Mouse (Mus musculus) lung, embryonic 14.5 days (tissue): ENCODE data around the gene Myo1d. TPM values are rescaled to one million over a fixed set of nuclear protein-coding genes. Genes with fewer than 3 reads are reported as not detected.

Source experiments
- ATAC-seq: fragments of 200-750 bp; cut with Nextera tagmentation; 2 replicates; pipeline ENCODE4 v1.8.0; 2017; ENCODE audit warnings: mild to moderate bottlenecking, moderate TSS enrichment, moderate library complexity; ENCODE audit not compliant: insufficient read depth
- DNase-seq: peaks from one replicate; pipeline ENCODE4 v3.0.0-alpha.2; 2015
- H3K27ac ChIP-seq: fragments of 300-500 bp; sonication (generic); 2 replicates; pipeline ENCODE4 v1.5.1; 2014; ENCODE audit warnings: low read depth, mild to moderate bottlenecking, moderate library complexity
- H3K27me3 ChIP-seq: fragments of 300-500 bp; sonication (generic); 2 replicates; pipeline ENCODE4 v1.6.1; 2014; ENCODE audit warnings: low read length, control low read depth; ENCODE audit not compliant: insufficient read depth
- H3K36me3 ChIP-seq: fragments of 300-500 bp; sonication (generic); 2 replicates; pipeline ENCODE4 v1.6.1; 2014; ENCODE audit warnings: control low read depth; ENCODE audit not compliant: insufficient read depth
- H3K4me1 ChIP-seq: fragments of 300-500 bp; sonication (generic); 2 replicates; pipeline ENCODE4 v1.6.1; 2014; ENCODE audit warnings: antibody characterized with exemption, control low read depth; ENCODE audit not compliant: insufficient read depth
- H3K4me2 ChIP-seq: fragments of 300-500 bp; sonication (generic); 2 replicates; pipeline ENCODE4 v1.6.1; 2014; ENCODE audit warnings: mild to moderate bottlenecking
- H3K4me3 ChIP-seq: fragments of 300-500 bp; sonication (generic); 2 replicates; pipeline ENCODE4 v1.5.1; 2014; ENCODE audit warnings: low read depth, low read length
- H3K9ac ChIP-seq: fragments of 300-500 bp; sonication (generic); 2 replicates; pipeline ENCODE4 v1.6.1; 2014
- H3K9me3 ChIP-seq: fragments of 300-500 bp; sonication (generic); 2 replicates; pipeline ENCODE4 v1.6.1; 2016; ENCODE audit warnings: low read depth, low read length, control low read depth
- CTCF ChIP-seq: IDR thresholded peaks from 2 replicates; pipeline ENCODE4 v1.5.1; 2016; ENCODE audit warnings: antibody characterized with exemption, low read depth
- WGBS: fragments of 180-500 bp; shearing (Covaris S2); extraction: QIAGEN DNeasy Blood & Tissue Kit; methylation state at CpG from one replicate; pipeline ENCODE4 v1.1.7; 2014; 5-methylcytosine and 5-hydroxymethylcytosine counted together
- polyA plus RNA-seq: library from polyadenylated mRNA; unstranded; fragments of >200 nt; fragmentation: Nextera tagmentation; extraction: Ambion mirVana; gene quantifications from 2 replicates; pipeline ENCODE4 v1.2.1, GENCODE M21; 2014

Gene Myo1d
- polyA plus RNA-seq, 1 experiment from 2014 or later = 16.1 TPM

DNA sequence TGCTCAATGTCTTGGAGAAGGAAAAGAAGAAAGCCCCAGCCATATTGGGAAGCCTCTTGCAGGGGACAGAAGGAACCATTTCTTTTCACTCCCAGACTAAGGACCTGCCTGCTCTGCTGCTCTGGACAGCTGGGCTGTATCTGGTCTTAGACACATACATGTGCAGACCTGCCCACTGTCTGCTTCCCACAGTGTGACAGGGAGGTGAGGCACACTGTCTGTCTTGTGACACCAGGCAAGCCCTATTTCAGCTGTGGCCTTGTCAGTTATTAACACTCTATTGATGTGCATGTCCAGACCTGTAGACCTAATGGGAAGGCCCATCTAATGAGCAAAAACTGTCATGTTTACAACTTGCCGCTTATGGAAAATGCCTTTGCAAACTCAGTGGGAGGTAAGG is 264.5 kb downstream of the Myo1d start:
- no peak for DNase-seq
- Histone ChIP-seq H3K36me3 (no peaks in the 10 kb centered on the region), H3K9ac (no peak overlapping the region), H3K27ac (no peak overlapping the region), H3K9me3 (no peaks in the 10 kb centered on the region), H3K4me1 (peaks cover 3% of the 10 kb centered on the region; the same call in 1 of the 2 replicates), H3K4me2 (no peak overlapping the region), H3K4me3 (no peak overlapping the region), H3K27me3 (no peaks in the 10 kb centered on the region)
- 23% methylated on average over 1 of the region's 1 CpGs for WGBS
- no peak for ATAC-seq
- no peak for TF ChIP-seq CTCF

- H3K4me1 ChIP-seq = peaks cover 4% of the 10 kb centered on the region; the same call in 1 of the 2 replicates
- DNase-seq = peak; percentile 34
These were observed 266.0 kb downstream of the Myo1d start for GRCm38 (mm10) chr11:80513796-80514195.

DNA sequence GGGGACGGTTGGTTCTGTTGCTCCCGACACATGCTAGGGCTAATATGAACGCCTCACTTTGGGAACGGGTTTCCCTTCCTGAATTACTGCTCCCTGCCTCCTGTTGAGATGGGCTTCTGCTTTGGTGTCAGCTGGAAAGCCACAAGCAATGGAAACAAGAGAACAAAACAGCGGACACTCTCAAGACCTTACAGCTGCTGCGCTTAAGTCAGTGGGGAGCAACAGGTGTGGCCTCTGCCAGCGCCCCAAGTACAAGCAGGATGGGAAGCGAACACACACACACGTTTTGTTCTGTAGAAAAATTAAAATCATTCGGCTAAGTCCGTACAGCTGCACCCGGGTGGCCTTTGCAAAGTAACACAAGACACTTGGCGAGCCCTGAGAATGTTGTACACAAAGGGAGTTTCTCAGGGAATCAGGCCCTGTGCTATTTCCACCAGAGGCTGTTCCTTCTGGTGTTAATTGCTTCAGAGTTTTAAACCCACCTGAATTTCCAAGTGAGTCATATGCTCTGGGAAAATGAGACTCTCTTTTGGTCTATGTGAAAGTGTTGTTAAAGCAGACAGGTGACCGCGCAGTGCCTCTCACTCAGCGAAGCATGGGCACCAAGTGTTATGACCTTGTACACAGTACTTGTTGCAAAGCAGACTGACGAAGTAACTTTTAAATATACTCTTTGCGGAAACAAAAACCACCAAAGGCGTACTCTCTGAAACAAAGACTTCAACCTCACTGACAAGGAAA is 267.3 kb downstream of the Myo1d start:
- no peak for TF ChIP-seq CTCF
- WGBS = 75% methylated on average over 19 of the region's 19 CpGs

More at GRCm38 (mm10) chr11:80513796-80514195, 266.0 kb downstream of the Myo1d start:
- TF ChIP-seq CTCF = no peak
- Histone ChIP-seq H3K4me2 (no peak overlapping the region), H3K9me3 (no peaks in the 10 kb centered on the region), H3K27me3 (no peaks in the 10 kb centered on the region), H3K4me3 (no peak overlapping the region), H3K27ac (no peak overlapping the region), H3K9ac (no peak overlapping the region), H3K36me3 (no peaks in the 10 kb centered on the region)
- 35% methylated on average over 7 of the region's 7 CpGs for WGBS
- no peak for ATAC-seq

GRCm38 (mm10) chr11:80510124-80510523 is 269.7 kb downstream of the Myo1d start:
- Histone ChIP-seq H3K27ac (no peak overlapping the region), H3K4me3 (no peak overlapping the region), H3K9ac (no peak overlapping the region), H3K36me3 (no peaks in the 10 kb centered on the region), H3K4me1 (peaks cover 8% of the 10 kb centered on the region; the same call in 1 of the 2 replicates), H3K9me3 (no peaks in the 10 kb centered on the region), H3K27me3 (no peaks in the 10 kb centered on the region), H3K4me2 (no peak overlapping the region)
- DNase-seq (no peak), ATAC-seq (no peak)
- TF ChIP-seq CTCF = no peak
- WGBS = 76% methylated on average over 10 of the region's 10 CpGs

More for the DNA sequence above, 267.3 kb downstream of the Myo1d start:
- DNase-seq = no peak
- Histone ChIP-seq H3K9ac (no peak overlapping the region), H3K4me1 (peaks cover 8% of the 10 kb centered on the region; the same call in 1 of the 2 replicates), H3K4me3 (no peak overlapping the region), H3K4me2 (no peak overlapping the region), H3K36me3 (no peaks in the 10 kb centered on the region), H3K27ac (no peak overlapping the region), H3K27me3 (no peaks in the 10 kb centered on the region), H3K9me3 (no peaks in the 10 kb centered on the region)
- ATAC-seq = no peak

- H3K9me3 ChIP-seq = no peaks in the 10 kb centered on the region
- H3K4me2 ChIP-seq = peak overlapping the region; percentile 2; the same call in 1 of the 2 replicates
- H3K27me3 ChIP-seq = no peaks in the 10 kb centered on the region
- 64% methylated on average over 5 of the region's 5 CpGs for WGBS
- no peaks in the 10 kb centered on the region for H3K36me3 ChIP-seq
- DNase-seq (no peak), ATAC-seq (no peak)
- no peak overlapping the region for H3K9ac ChIP-seq
- TF ChIP-seq CTCF = no peak
- H3K4me1 ChIP-seq = peaks cover 14% of the 10 kb centered on the region; the same call in 1 of the 2 replicates
- H3K27ac ChIP-seq = no peak overlapping the region
- H3K4me3 ChIP-seq = no peak overlapping the region
These were observed 270.7 kb downstream of the Myo1d start for GRCm38 (mm10) chr11:80509176-80509506.

DNA sequence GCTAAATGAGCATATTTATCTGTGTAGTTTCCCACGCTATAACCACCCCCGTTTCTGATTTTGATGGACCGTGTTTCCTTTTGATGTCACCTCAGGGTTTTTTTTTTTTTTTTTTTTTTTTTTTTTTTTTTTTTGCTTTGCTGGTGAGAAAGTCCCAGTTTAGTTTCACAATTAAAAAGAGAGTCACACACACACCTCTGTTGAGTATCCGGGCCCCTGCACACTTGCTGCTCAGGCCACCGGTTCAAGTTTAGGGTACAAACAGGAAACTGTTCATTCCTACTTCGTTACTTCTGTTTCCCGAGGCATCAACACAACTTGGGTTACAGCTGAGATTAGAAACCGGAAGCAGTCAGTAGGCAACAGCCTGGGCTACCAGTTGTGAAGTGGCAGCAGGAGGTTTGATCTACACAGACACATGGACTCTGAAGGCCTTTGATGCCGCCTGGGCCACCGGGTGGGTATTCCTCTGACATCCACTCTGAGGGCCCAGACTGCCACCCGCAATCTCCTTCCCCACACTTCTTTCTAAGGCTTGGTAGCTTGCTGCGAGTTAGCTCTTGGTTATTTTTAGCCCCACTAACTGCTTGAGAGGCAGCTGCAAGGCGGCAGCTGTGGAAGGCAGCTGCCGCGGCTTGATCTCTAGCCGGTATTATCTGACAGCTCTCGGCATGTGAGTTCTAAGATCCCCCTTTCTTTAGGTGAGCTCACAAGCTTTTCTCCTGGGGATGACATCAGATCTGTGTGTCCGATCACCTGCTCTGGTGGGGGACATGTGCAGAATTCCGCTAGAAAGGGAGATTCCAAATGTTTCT is 271.3 kb downstream of the Myo1d start:
- Histone ChIP-seq H3K27me3 (no peaks in the 10 kb centered on the region), H3K9me3 (no peaks in the 10 kb centered on the region), H3K9ac (no peak overlapping the region), H3K36me3 (no peaks in the 10 kb centered on the region), H3K4me1 (0 out of 2 replicates have a peak, but pooled peaks cover 14% of the 10 kb centered on the region), H3K4me2 (peak overlapping the region; percentile 2; the same call in 1 of the 2 replicates), H3K4me3 (no peak overlapping the region), H3K27ac (no peak overlapping the region)
- DNase-seq (peak; percentile 67), ATAC-seq (peak; percentile 44; the same call in 1 of the 2 replicates)
- TF ChIP-seq CTCF = no peak
- WGBS = 26% methylated on average over 19 of the region's 19 CpGs

DNA sequence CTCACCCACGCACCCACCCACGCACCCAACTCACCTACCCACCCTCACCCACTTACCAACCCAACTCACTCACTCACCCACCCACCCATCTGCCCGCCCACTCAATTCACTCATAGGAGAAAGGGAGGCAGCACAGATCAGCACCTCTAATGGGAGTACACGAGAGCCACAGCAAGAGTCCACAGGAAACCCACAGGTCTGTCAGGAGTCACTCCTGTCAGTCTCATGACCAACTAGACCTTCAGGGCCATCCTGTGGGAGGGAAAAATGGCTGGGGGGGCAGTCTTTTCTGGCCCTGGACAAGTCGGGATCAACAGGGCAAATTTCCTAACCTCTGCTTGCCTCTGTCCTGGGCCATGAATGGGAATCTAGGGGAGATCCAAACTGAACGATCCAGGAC is 272.0 kb downstream of the Myo1d start:
- DNase-seq (no peak), ATAC-seq (no peak)
- H3K27me3 ChIP-seq = no peaks in the 10 kb centered on the region
- no peak overlapping the region for H3K4me3 ChIP-seq
- H3K9ac ChIP-seq = no peak overlapping the region
- H3K4me1 ChIP-seq = 0 out of 2 replicates have a peak, but pooled peaks cover 14% of the 10 kb centered on the region
- H3K27ac ChIP-seq = no peak overlapping the region
- 84% methylated on average over 6 of the region's 6 CpGs for whole genome bisulfite sequencing
- TF ChIP-seq CTCF = no peak
- no peak overlapping the region for H3K4me2 ChIP-seq
- no peaks in the 10 kb centered on the region for H3K36me3 ChIP-seq
- no peaks in the 10 kb centered on the region for H3K9me3 ChIP-seq
